Mouse (Mus musculus) midbrain, embryonic 15.5 days (tissue): ENCODE measurements at regions not wholly inside any gene's neighbourhood (a gene's known extent, or its start where the extent isn't known, plus 50 kb on each side); places are given as distances from the start of the nearest gene placed in this dataset.

ENCODE experiments used
- ATAC-seq: fragments of 200-750 bp; cut with Nextera tagmentation; replicated peaks from 2 replicates; pipeline ENCODE4 v1.8.0; 2017; ENCODE audit warnings: moderate TSS enrichment
- H3K27ac ChIP-seq: fragments of 300-500 bp; sonication (generic); 2 replicates; pipeline ENCODE4 v1.5.1; 2015; ENCODE audit warnings: mild to moderate bottlenecking, inconsistent platforms
- H3K27me3 ChIP-seq: fragments of 300-500 bp; sonication (generic); replicated peaks from 2 replicates; pipeline ENCODE4 v1.6.1; 2015; ENCODE audit warnings: inconsistent platforms
- H3K36me3 ChIP-seq: fragments of 300-500 bp; sonication (generic); replicated peaks from 2 replicates; pipeline ENCODE4 v1.6.1; 2015; ENCODE audit warnings: inconsistent platforms
- H3K4me1 ChIP-seq: fragments of 300-500 bp; sonication (generic); 2 replicates; pipeline ENCODE4 v1.6.1; 2015; ENCODE audit warnings: inconsistent platforms
- H3K4me2 ChIP-seq: fragments of 300-500 bp; sonication (generic); 2 replicates; pipeline ENCODE4 v1.6.1; 2015; ENCODE audit warnings: inconsistent platforms, mild to moderate bottlenecking, moderate library complexity
- H3K4me3 ChIP-seq: fragments of 300-500 bp; sonication (generic); 2 replicates; pipeline ENCODE4 v1.5.1; 2015; ENCODE audit warnings: mild to moderate bottlenecking, inconsistent platforms
- H3K9ac ChIP-seq: fragments of 300-500 bp; sonication (generic); 2 replicates; pipeline ENCODE4 v1.6.1; 2015; ENCODE audit warnings: mild to moderate bottlenecking, inconsistent platforms
- H3K9me3 ChIP-seq: fragments of 300-500 bp; sonication (generic); 2 replicates; pipeline ENCODE4 v1.6.1; 2016; ENCODE audit warnings: inconsistent platforms
- WGBS: fragments of 180-500 bp; shearing (Covaris S2); methylation state at CpG from one replicate; pipeline ENCODE4 v1.1.7; 2015; ENCODE audit warnings: mixed read lengths; 5-methylcytosine and 5-hydroxymethylcytosine counted together

GRCm38 (mm10) chr7:145001503-145002084 lies 61.9 kb upstream of the Ccnd1 start:
- no peak overlapping the region for H3K4me3 ChIP-seq
- H3K4me1 ChIP-seq = no peaks in the 10 kb centered on the region
- no peaks in the 10 kb centered on the region for H3K36me3 ChIP-seq
- H3K9me3 ChIP-seq = no peaks in the 10 kb centered on the region
- H3K4me2 ChIP-seq = no peak overlapping the region
- H3K27ac ChIP-seq = no peak overlapping the region
- no peak for ATAC-seq
- H3K27me3 ChIP-seq = no peaks in the 10 kb centered on the region
- H3K9ac ChIP-seq = no peak overlapping the region
- WGBS = 70% methylated on average over 4 of the region's 4 CpGs

GRCm38 (mm10) chr7:144999741-145000140 lies 60.0 kb upstream of the Ccnd1 start:
- WGBS = 79% methylated on average over 3 of the region's 3 CpGs
- Histone ChIP-seq H3K4me3 (no peak overlapping the region), H3K9me3 (no peaks in the 10 kb centered on the region), H3K27ac (no peak overlapping the region), H3K4me2 (no peak overlapping the region), H3K4me1 (no peaks in the 10 kb centered on the region), H3K27me3 (no peaks in the 10 kb centered on the region), H3K9ac (no peak overlapping the region), H3K36me3 (no peaks in the 10 kb centered on the region)
- no peak for ATAC-seq

- no peak overlapping the region for H3K4me3 ChIP-seq
- ATAC-seq = no peak
- H3K4me2 ChIP-seq = no peak overlapping the region
- no peaks in the 10 kb centered on the region for H3K4me1 ChIP-seq
- no peaks in the 10 kb centered on the region for H3K27me3 ChIP-seq
- H3K36me3 ChIP-seq = no peaks in the 10 kb centered on the region
- H3K27ac ChIP-seq = no peak overlapping the region
- H3K9ac ChIP-seq = no peak overlapping the region
- H3K9me3 ChIP-seq = no peaks in the 10 kb centered on the region
- 67% methylated on average over 3 of the region's 3 CpGs for WGBS
Observed at GRCm38 (mm10) chr7:144996847-144997246, 57.1 kb upstream of the Ccnd1 start.

GRCm38 (mm10) chr7:144994229-144994628 lies 54.5 kb upstream of the Ccnd1 start:
- no peaks in the 10 kb centered on the region for H3K9me3 ChIP-seq
- no peak overlapping the region for H3K4me2 ChIP-seq
- no peaks in the 10 kb centered on the region for H3K4me1 ChIP-seq
- H3K27ac ChIP-seq = no peak overlapping the region
- no peak overlapping the region for H3K9ac ChIP-seq
- ATAC-seq = no peak
- H3K4me3 ChIP-seq = no peak overlapping the region
- no peaks in the 10 kb centered on the region for H3K36me3 ChIP-seq
- WGBS = 79% methylated on average over 4 of the region's 4 CpGs
- H3K27me3 ChIP-seq = no peaks in the 10 kb centered on the region

- 90% methylated on average over 4 of the region's 4 CpGs for WGBS
- ATAC-seq = no peak
Observed at GRCm38 (mm10) chr7:144993566-144993965, 53.8 kb upstream of the Ccnd1 start.

GRCm38 (mm10) chr7:144991760-144992159 lies 52.0 kb upstream of the Ccnd1 start:
- Histone ChIP-seq H3K4me1 (no peaks in the 10 kb centered on the region), H3K27ac (no peak overlapping the region), H3K9ac (no peak overlapping the region), H3K36me3 (no peaks in the 10 kb centered on the region), H3K4me2 (no peak overlapping the region), H3K9me3 (no peaks in the 10 kb centered on the region), H3K27me3 (no peaks in the 10 kb centered on the region), H3K4me3 (no peak overlapping the region)
- ATAC-seq = no peak
- 94% methylated on average over 1 of the region's 1 CpGs for WGBS

More at GRCm38 (mm10) chr7:144993566-144993965, 53.8 kb upstream of the Ccnd1 start:
- no peak overlapping the region for H3K4me2 ChIP-seq
- no peaks in the 10 kb centered on the region for H3K4me1 ChIP-seq
- no peaks in the 10 kb centered on the region for H3K9me3 ChIP-seq
- H3K4me3 ChIP-seq = no peak overlapping the region
- no peak overlapping the region for H3K9ac ChIP-seq
- H3K36me3 ChIP-seq = no peaks in the 10 kb centered on the region
- no peak overlapping the region for H3K27ac ChIP-seq
- H3K27me3 ChIP-seq = no peaks in the 10 kb centered on the region
